Mouse (Mus musculus): ENCODE measurements around the gene Gm47283.
"Not testable (repeated sequence)": the region's sequence is repeated elsewhere in the genome, so short reads cannot be mapped to it uniquely, and the experiment has no call there.

Gm47283 gene

GRCm38 (mm10) chrY:90784438-90784837 is at the start of gene Gm47283:
Gene Gm47283 (plus strand): TSS chrY:90784738.
- DNase-seq (ENCODE audit: low read depth, low spot score), result not testable (repeated sequence)

DNA sequence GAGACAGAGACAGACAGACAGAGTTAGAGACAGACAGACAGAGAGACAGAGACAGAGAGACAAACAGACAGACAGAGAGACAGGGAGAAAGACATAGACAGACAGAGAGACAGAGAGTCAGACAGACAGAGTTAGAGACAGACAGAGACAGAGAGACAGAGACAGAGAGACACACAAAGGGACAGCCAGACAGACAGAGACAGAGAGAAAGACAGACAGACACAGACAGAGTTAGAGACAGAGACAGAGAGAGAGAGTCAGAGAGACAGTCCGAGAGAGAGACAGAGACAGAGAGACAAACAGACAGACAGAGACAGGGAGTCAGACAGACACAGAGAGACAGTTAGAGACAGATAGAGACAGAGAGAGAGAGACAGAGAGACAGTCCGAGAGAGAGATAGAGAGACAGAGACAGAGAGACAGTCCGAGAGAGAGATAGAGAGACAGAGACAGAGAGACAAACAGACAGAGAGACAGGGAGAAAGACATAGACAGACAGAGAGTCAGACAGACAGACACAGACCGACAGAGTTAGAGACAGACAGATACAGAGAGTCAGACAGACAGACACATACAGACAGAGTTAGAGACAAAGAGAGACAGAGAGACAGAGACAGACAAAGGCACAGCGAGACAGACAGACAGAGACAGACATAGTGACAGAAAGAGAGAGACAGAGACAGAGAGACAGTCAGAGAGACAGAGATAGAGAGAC is 49.2 kb upstream of the Gm47283 start:
- DNase-seq (ENCODE audit: low read depth, low spot score), result not testable (repeated sequence)

DNA sequence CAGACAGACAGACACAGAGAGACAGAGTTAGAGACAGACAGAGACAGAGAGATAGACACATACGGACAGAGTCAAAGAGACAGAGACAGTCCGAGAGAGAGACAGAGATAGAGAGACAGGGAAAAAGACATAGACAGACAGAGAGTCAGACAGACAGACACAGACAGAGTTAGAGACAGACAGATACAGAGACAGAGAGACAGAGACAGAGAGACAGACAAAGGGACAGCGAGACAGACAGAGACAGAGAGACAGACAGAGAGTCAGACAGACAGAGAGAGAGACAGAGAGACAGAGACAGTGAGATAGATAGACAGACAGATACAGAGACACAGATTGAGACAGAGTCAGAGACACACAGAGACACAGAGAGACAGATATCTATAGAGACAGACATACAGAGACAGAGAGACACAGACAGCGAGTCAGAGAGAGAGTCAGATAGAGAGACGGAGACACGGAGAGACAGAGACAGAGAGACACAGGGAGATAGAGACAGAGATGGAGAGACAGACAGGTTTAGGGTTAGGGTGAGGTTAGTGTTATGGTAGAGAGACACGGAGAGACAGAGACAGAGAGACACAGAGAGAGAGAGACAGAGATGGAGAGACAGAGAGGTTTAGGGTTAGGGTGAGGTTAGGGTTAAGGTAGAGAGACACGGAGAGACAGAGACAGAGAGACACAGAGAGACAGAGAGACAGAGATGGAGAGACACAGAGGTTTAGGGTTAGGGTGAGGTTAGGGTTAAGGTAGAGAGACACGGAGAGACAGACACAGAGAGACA is 48.1 kb upstream of the Gm47283 start:
- DNase-seq (ENCODE audit: low read depth, low spot score), result not testable (repeated sequence)

- no peak for DNase-seq (ENCODE audit: low read depth, low spot score)
These were observed 46.7 kb upstream of the Gm47283 start for GRCm38 (mm10) chrY:90737606-90738430.

DNA sequence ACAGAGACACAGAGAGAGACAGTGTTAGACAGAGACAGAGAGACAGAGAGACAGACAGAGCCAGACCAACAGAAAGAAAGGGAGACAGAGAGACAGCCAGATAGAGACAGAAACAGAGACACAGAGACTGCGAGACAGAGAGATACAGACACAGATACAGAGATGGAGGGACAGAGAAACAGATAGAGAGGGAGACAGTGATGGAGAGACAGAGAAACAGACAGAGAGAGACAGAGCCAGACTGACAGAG is 46.2 kb upstream of the Gm47283 start:
- DNase-seq (ENCODE audit: low read depth, low spot score), result no peak

- not testable (repeated sequence) for DNase-seq (ENCODE audit: low read depth, low spot score)
These were observed 45.6 kb upstream of the Gm47283 start for GRCm38 (mm10) chrY:90738841-90739530.

DNA sequence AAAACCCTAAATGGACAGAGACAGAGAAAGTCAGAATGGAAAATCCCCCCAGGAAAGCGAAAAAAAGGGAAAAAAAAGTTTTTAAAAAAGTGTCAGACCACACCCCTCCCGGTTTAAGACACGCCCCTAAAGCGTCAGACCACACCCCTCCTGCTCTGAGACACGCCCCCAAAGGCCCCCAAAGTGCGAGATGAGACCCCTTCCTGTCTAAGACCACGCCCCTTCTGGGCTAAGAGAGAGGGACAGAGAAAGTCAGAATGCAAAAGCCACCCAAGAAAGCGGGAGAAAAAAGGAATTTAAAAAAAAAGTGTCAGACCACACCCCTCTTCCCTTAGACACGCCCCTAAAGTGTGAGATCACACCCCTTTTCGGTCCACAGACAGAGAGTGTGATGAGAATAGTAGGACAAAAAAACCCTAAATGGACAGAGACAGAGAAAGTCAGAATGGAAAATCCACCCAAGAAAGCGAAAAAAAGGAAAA is 45.0 kb upstream of the Gm47283 start:
- not testable (repeated sequence) for DNase-seq (ENCODE audit: low read depth, low spot score)

- DNase-seq (ENCODE audit: low read depth, low spot score), result no peak
These were observed 44.5 kb upstream of the Gm47283 start for GRCm38 (mm10) chrY:90740013-90740561.

DNA sequence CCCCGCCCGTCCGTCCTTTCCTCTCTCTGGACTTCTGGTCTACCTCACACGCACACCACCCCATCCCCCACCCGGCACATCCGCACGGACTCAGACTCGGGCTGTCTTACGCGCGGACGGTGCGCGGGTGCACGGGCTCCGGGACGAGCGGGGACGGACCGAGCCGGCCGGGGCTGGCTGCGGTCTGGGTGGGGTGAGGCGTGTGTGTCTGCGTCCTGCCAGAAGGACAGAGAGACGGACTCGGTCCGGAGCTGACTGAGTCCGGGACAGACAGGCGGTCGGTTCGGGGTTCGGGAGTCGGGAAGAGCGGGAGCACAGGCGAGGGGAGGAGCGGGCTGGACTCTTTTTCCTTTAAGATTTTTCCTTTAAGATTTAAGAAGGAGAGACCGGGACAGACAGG is 43.5 kb upstream of the Gm47283 start:
- DNase-seq (ENCODE audit: low read depth, low spot score), result not testable (repeated sequence)

DNA sequence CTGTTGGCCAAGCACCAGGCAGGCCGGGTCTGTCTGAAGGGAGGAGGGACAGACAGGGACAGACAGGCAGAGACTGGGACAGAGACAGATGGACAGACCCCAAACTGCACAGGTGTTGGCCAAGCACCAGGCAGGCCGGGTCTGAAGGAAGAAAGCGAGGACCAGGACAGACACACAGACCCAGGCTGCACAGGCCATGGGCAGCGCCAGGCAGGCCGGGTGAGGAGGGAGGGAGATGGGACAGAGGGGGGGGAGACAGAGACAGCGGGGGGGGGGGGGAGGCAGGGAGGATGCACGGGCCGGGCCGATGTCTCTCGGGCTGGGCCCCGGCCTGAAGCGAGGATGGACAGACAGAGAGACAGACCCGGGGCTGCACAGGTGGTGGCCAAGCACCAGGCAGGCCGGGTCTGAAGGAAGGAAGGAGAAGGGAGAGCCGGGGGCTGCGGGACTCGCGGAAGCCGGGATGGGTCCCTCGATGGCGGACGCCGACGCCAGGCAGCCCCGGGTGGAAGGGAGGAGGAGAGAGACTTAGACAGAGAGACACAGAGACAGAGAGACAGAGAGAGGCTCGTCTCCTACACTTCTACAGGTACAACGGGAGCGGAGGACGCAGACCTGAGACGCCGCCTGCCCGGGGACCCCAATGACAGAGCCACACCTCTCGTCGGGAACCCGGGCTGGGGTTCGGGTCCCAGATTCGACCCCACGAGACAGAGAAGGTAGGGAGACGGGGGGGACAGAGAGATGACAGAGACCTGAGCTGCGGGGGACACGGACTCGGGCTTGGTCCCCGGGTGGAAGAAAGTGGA is 42.9 kb upstream of the Gm47283 start:
- not testable (repeated sequence) for DNase-seq (ENCODE audit: low read depth, low spot score)

DNA sequence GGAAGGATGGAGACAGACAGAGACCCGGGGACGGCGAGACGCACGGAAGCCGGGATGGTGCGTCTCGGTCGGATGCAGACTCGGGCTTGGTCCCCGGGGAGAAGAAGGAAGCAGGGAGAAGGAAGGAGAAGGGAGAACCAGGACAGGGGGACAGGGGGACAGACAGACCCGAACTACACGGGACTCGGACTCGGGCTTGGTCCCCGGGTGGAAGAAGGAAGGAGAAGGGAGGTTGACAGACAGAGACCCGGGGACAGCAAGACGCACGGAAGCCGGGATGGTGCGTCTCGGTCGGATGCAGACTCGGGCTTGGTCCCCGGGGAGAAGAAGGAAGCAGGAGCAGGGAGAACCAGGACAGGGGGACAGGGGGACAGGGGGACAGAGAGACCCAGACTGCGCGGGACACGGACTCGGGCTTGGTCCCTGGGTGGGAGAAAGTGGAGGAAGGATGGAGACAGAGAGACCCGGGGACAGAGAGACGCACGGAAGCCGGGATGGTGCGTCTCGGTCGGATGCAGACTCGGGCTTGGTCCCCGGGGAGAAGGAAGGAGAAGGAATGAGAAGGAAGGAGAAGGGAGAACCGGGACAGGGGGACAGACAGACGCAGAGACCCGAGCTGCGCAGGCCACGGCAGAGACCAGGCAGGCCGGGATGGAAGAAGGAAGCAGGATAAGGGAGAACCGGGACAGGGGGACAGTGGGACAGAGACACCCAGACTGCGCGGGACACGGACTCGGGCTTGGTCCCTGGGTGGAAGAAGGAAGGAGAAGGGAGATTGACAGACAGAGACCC is 42.1 kb upstream of the Gm47283 start:
- not testable (repeated sequence) for DNase-seq (ENCODE audit: low read depth, low spot score)

- not testable (repeated sequence) for DNase-seq (ENCODE audit: low read depth, low spot score)
These were observed 41.3 kb upstream of the Gm47283 start for GRCm38 (mm10) chrY:90743053-90743810.

DNA sequence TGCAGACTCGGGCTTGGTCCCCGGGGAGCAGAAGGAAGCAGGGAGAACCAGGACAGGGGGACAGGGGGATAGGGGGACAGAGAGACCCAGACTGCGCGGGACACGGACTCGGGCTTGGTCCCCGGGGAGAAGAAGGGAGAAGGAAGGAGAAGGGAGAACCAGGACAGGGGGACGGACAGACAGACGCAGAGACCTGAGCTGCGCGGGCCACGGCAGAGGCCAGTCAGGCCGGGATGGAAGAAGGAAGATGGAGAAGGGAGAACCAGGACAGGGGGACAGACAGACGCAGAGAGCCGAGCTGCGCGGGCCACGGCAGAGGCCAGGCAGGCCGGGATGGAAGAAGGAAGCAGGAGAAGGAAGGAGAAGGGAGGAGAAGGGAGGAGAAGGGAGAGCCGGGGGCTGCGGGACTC is 40.7 kb upstream of the Gm47283 start:
- DNase-seq (ENCODE audit: low read depth, low spot score), result no peak

GRCm38 (mm10) chrY:90744381-90744981 is 40.1 kb upstream of the Gm47283 start:
- DNase-seq (ENCODE audit: low read depth, low spot score), result not testable (repeated sequence)

DNA sequence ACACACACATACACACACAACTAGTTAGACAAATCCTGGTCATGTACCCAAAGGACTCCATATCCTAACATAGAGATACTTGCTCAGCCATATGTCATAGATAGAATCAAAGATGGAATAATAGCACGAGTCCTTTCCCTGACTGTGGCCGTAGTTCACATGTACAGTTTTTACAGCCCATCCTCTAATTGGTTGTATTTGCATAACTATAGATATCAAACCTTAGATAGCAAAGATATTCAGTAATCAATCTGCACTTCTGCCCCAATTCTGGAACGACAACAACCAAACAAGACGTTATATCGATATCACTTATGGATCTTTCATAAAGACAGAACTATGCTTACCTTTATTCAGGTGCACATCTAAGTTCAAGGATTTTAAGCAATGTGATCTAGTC is 39.3 kb upstream of the Gm47283 start:
- not testable (repeated sequence) for DNase-seq (ENCODE audit: low read depth, low spot score)

- not testable (repeated sequence) for DNase-seq (ENCODE audit: low read depth, low spot score)
These were observed 29.8 kb upstream of the Gm47283 start, which contains the start of gene Gm21860 for GRCm38 (mm10) chrY:90754721-90755120. Gene Gm21860 (minus strand): TSS chrY:90754821.

- DNase-seq (ENCODE audit: low read depth, low spot score), result not testable (repeated sequence)
These were observed 54.5 kb downstream of the Gm47283 start, which contains the start of gene Gm21748 for GRCm38 (mm10) chrY:90839077-90839476. Gene Gm21748 (minus strand): TSS chrY:90839177.

Data from brain, embryonic 18.5 days (tissue).